Mouse (Mus musculus): ENCODE data around the gene Apbb2.

DNA sequence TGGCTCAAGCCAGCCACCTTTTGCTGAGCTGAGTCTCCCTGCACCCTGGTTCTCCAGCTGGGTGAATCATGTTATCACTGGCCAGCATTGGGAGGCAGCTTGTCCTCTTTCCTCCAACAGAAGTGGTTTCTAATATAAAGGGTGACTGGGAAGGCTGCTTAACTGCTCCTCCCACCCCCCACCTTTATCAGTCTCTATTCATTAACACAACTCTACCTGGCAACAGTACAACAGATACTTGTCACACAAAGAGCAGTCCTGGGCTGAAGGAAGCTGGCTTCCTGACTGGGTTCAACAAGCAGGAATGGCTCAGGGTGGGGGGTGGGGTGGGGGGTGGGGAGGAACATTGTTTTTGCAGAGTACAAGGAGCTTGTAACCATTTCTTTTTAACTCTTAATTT is 64.7 kb downstream of the Apbb2 start:
- TF ChIP-seq CTCF (IDR thresholded peaks at IDR 0.05; ENCODE audit: borderline replicate concordance, insufficient read depth, low read length): no peak
- TF ChIP-seq POLR2A (IDR thresholded peaks at IDR 0.05; ENCODE audit: low read depth, low read length): no peak

Measured in embryonic fibroblast, embryonic 13.5 days (primary cell).